Mouse (Mus musculus): ENCODE measurements around the gene Lrmda. TPM values are rescaled to one million over a fixed set of nuclear protein-coding genes. Genes with fewer than 3 reads are reported as not detected.

The Lrmda gene
- polyA plus RNA-seq, 1 experiment: 20.1 TPM

GRCm38 (mm10) chr14:22589503-22590215 lies 570.1 kb downstream of the Lrmda start:
- Histone ChIP-seq H3K27ac (ENCODE audit: insufficient read depth, low read depth, low read length) (no peak overlapping the region), H3K4me3 (ENCODE audit: insufficient read depth, low read length) (no peak overlapping the region), H3K4me1 (ENCODE audit: control insufficient read depth, insufficient read depth, low read length) (peaks cover 15% of the 10 kb centered on the region)
- TF ChIP-seq POLR2A (IDR thresholded peaks at IDR 0.05; ENCODE audit: borderline replicate concordance, low read depth, low read length): no peak
- TF ChIP-seq CTCF (IDR thresholded peaks at IDR 0.05; ENCODE audit: low read depth, low read length): no peak

- H3K4me3 ChIP-seq (ENCODE audit: insufficient read depth, low read length): no peak overlapping the region
- peaks cover 15% of the 10 kb centered on the region for H3K4me1 ChIP-seq (ENCODE audit: control insufficient read depth, insufficient read depth, low read length)
- TF ChIP-seq CTCF (IDR thresholded peaks at IDR 0.05; ENCODE audit: low read depth, low read length) (no peak), POLR2A (IDR thresholded peaks at IDR 0.05; ENCODE audit: borderline replicate concordance, low read depth, low read length) (no peak)
- no peak overlapping the region for H3K27ac ChIP-seq (ENCODE audit: insufficient read depth, low read depth, low read length)
These were observed 571.7 kb downstream of the Lrmda start for GRCm38 (mm10) chr14:22591186-22591585.

DNA sequence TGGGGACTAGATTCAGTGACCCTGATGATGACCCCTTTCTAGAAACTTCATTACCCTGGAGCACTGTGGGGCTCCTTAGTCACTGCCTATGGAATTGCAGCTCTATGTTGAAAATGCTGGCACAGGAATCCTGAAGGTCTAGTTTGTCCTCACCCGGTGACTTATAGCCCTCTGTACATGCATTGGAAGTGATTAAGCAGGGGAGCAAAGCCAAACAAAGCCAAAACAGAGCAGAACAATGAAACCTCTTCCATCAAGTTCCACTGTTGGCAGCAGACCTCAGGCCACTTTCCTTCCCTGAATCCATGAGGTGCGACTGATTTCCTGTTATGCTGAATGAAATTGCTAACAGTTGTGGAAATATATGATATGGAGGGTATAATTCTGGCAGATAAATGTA lies 578.0 kb downstream of the Lrmda start:
- Histone ChIP-seq H3K27ac (ENCODE audit: insufficient read depth, low read depth, low read length) (no peak overlapping the region), H3K4me1 (ENCODE audit: control insufficient read depth, insufficient read depth, low read length) (peaks cover 4% of the 10 kb centered on the region)
- TF ChIP-seq CTCF (IDR thresholded peaks at IDR 0.05; ENCODE audit: low read depth, low read length): no peak
- no peak for TF ChIP-seq POLR2A (IDR thresholded peaks at IDR 0.05; ENCODE audit: borderline replicate concordance, low read depth, low read length)

DNA sequence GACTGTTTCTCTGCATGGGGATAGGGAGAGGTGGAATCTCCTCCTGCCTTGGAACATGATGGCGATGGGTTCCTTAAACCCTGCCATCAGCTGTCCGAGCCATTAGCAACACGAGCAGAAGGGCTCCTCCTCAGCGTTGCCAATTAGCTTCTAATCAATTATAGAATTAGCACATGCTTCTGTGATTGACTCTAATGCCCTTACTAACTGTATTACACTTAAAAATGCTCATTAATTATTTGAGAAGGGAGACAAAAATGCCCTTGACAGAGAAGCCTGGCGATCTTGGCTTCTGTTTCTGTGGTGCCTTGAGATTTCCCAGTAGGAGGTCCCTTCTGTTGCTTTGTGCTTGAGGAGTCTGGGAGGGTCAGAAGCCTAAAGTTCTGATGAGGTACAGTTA lies 579.1 kb downstream of the Lrmda start:
- H3K27ac ChIP-seq (ENCODE audit: insufficient read depth, low read depth, low read length): no peak overlapping the region
- TF ChIP-seq POLR2A (IDR thresholded peaks at IDR 0.05; ENCODE audit: borderline replicate concordance, low read depth, low read length): no peak
- no peak for TF ChIP-seq CTCF (IDR thresholded peaks at IDR 0.05; ENCODE audit: low read depth, low read length)

More for the DNA sequence above, 578.0 kb downstream of the Lrmda start:
- H3K4me3 ChIP-seq (ENCODE audit: insufficient read depth, low read length): no peak overlapping the region

DNA sequence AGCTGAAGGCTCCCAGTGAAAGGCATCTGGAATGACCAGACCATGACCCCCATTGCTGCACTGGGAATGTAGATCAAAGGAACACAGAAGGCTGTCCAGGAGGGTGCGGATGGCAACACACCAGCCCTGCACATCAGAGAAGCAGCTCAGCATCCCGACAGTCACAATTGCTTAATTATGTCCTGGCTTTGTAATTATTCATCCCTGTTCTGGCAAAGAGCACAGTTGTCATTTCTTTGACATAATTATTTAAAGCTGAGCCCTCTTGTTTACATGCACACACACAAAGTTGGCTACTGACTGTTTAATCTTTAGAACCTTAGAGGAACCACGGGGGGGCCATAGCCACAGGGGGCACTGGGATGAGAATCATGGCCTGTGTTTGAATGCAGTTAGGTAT lies 580.7 kb downstream of the Lrmda start:
- Histone ChIP-seq H3K27ac (ENCODE audit: insufficient read depth, low read depth, low read length) (no peak overlapping the region), H3K4me3 (ENCODE audit: insufficient read depth, low read length) (no peak overlapping the region), H3K4me1 (ENCODE audit: control insufficient read depth, insufficient read depth, low read length) (peaks cover 5% of the 10 kb centered on the region)
- TF ChIP-seq POLR2A (IDR thresholded peaks at IDR 0.05; ENCODE audit: borderline replicate concordance, low read depth, low read length) (no peak), CTCF (IDR thresholded peaks at IDR 0.05; ENCODE audit: low read depth, low read length) (no peak)

More for the DNA sequence above, 579.1 kb downstream of the Lrmda start:
- Histone ChIP-seq H3K4me1 (ENCODE audit: control insufficient read depth, insufficient read depth, low read length) (peaks cover 5% of the 10 kb centered on the region), H3K4me3 (ENCODE audit: insufficient read depth, low read length) (no peak overlapping the region)

DNA sequence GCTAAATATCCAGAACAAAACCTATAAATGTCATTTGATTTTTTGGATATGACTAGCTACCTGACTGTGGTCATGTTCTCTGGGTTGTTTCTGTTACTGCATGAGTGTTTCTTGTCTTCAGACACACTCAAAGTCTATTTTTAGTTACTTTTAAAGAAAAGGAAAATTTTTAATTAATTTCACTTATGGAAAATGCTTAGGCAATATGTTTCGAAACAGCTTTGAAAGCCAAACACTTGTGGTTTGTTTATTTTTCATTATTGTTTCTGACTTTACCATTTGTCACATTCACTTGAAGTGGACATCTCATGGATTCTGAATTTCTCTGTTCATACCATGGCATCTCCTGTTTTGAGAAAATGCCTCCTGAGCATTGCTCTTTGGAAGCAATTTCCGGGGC lies 582.8 kb downstream of the Lrmda start:
- no peak overlapping the region for H3K27ac ChIP-seq (ENCODE audit: insufficient read depth, low read depth, low read length)
- TF ChIP-seq CTCF (IDR thresholded peaks at IDR 0.05; ENCODE audit: low read depth, low read length) (no peak), POLR2A (IDR thresholded peaks at IDR 0.05; ENCODE audit: borderline replicate concordance, low read depth, low read length) (no peak)

GRCm38 (mm10) chr14:22608599-22608998 lies 589.1 kb downstream of the Lrmda start:
- Histone ChIP-seq H3K27ac (ENCODE audit: insufficient read depth, low read depth, low read length) (no peak overlapping the region), H3K4me3 (ENCODE audit: insufficient read depth, low read length) (no peak overlapping the region), H3K4me1 (ENCODE audit: control insufficient read depth, insufficient read depth, low read length) (no peaks in the 10 kb centered on the region)
- TF ChIP-seq POLR2A (IDR thresholded peaks at IDR 0.05; ENCODE audit: borderline replicate concordance, low read depth, low read length): no peak
- no peak for TF ChIP-seq CTCF (IDR thresholded peaks at IDR 0.05; ENCODE audit: low read depth, low read length)

More for the DNA sequence above, 582.8 kb downstream of the Lrmda start:
- no peak overlapping the region for H3K4me3 ChIP-seq (ENCODE audit: insufficient read depth, low read length)
- peaks cover 5% of the 10 kb centered on the region for H3K4me1 ChIP-seq (ENCODE audit: control insufficient read depth, insufficient read depth, low read length)

DNA sequence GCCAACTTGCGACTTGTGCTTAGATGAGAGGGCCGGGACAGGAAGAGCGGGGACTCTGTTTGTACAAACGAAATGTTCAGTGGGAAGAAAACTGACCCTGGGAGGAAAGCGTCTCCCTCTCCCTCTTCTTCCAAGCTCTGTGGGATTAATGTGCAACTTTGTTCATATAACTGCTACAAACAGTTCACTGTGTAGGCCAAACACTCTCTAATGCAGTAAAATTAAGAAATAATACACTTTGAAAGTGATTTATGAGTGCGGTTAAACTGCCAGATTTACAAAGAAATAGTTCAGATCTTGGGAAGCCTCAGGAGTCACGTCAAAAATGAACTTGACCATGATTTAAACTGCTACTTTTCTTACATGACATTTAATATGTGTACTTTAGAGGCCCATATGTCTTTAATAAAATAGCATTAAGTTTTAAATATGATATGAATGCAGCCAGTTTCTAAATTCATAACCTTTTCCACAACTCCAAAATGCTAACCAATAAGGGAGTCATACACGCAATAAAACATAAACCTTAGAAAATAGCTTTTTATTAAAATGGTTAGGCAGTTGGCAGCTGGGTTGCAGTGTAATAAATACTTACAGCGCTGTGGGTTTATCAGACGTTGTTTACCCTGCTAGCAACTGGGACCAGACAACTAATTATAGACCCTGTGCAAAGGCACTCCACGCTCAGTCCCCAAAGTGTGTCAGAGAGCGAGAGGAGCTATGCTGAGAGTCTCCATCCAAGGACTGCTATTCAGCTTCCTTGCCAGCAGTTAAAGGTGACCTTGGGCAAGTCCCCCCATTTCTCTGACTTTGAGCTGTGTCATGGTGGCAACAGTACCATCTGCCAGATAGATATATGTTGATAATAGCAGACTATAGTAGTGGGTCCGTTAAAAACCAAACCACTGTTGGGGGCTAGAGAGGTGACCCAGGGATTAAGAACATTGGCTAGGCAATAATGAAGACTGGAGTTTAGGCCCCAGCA lies 590.0 kb downstream of the Lrmda start:
- no peak overlapping the region for H3K27ac ChIP-seq (ENCODE audit: insufficient read depth, low read depth, low read length)
- TF ChIP-seq POLR2A (IDR thresholded peaks at IDR 0.05; ENCODE audit: borderline replicate concordance, low read depth, low read length) (no peak), CTCF (IDR thresholded peaks at IDR 0.05; ENCODE audit: low read depth, low read length) (no peak)
- no peaks in the 10 kb centered on the region for H3K4me1 ChIP-seq (ENCODE audit: control insufficient read depth, insufficient read depth, low read length)

DNA sequence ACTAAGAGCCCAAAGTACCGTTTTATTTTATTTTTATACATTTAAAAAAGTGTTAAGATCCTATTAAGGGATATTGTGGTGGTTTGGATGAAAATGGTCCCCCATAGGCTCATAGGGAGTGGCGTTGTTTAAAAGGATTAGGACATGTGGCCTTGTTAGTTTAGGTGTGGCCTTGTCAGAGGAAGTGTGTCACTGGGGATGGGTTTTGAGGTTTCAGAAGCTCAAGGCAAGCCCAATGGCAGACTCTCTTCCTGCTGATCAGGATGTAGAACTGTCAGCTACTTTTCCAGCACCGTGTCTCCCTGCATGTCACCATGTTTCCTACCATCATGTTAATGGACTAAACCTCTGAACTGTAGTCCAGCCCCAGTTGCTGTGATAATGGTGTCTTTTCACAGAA lies 591.5 kb downstream of the Lrmda start:
- Histone ChIP-seq H3K4me1 (ENCODE audit: control insufficient read depth, insufficient read depth, low read length) (peaks cover 3% of the 10 kb centered on the region; the same call in 1 of the 2 replicates), H3K27ac (ENCODE audit: insufficient read depth, low read depth, low read length) (no peak overlapping the region), H3K4me3 (ENCODE audit: insufficient read depth, low read length) (no peak overlapping the region)
- TF ChIP-seq POLR2A (IDR thresholded peaks at IDR 0.05; ENCODE audit: borderline replicate concordance, low read depth, low read length) (no peak), CTCF (IDR thresholded peaks at IDR 0.05; ENCODE audit: low read depth, low read length) (no peak)

More for the DNA sequence above, 590.0 kb downstream of the Lrmda start:
- no peak overlapping the region for H3K4me3 ChIP-seq (ENCODE audit: insufficient read depth, low read length)
